Mouse (Mus musculus): ENCODE results near the gene Col9a3. TPM values are rescaled to one million over a fixed set of nuclear protein-coding genes. Genes with fewer than 3 reads are reported as not detected.
A peak's percentile ranks its signal among the peaks of the same experiment; 100 is the strongest.

Col9a3 gene
- 10 to 100 TPM in 21 of 26 experiments, 1 to 10 TPM in 5; 5.3 to 36.2 (median 16.2) TPM for total RNA-seq (2018; cell fraction: chromatin; rRNA removed)
- total RNA-seq (2018; cell fraction: cytosol; rRNA removed), result 1 to 10 TPM in 2 of 26 experiments, under 1 TPM in 24; 0.08 to 1.3 (median 0.27) TPM
- 1 to 10 TPM; 2.9 to 9.8 (median 6.0) TPM for total RNA-seq (2018; cell fraction: nucleus; rRNA removed)
- polyA plus RNA-seq (2018), result 0.16 to 0.52 TPM (median 0.27 TPM) in 3 replicates

- WGBS (ENCODE audit: missing documents), result 73% methylated on average over 4 of the region's 4 CpGs
- H3K27ac ChIP-seq, result no peak within 1 kb of the TSS
- H3K79me2 ChIP-seq (ENCODE audit: inconsistent target), result no peaks in the 10 kb centered on the region
- no peak within 1 kb of the TSS for H3K4me3 ChIP-seq (ENCODE audit: inconsistent target)
- peaks cover 32% of the 10 kb centered on the region for H3K36me3 ChIP-seq (ENCODE audit: inconsistent target)
Measured at GRCm38 (mm10) chr2:180597490-180597889, at the start of gene Col9a3. TSS of gene Col9a3 (plus strand) at chr2:180597790.

- H3K4me3 ChIP-seq (ENCODE audit: inconsistent target), result no peak overlapping the region
- WGBS (ENCODE audit: missing documents), result 85% methylated on average over 3 of the region's 3 CpGs
- no peaks in the 10 kb centered on the region for H3K36me3 ChIP-seq (ENCODE audit: inconsistent target)
- no peak overlapping the region for H3K27ac ChIP-seq
- H3K79me2 ChIP-seq (ENCODE audit: inconsistent target), result no peaks in the 10 kb centered on the region
Measured at GRCm38 (mm10) chr2:180552340-180552739, 45.2 kb upstream of the Col9a3 start.

- Histone ChIP-seq H3K27ac (no peak overlapping the region), H3K36me3 (ENCODE audit: inconsistent target) (no peaks in the 10 kb centered on the region), H3K79me2 (ENCODE audit: inconsistent target) (no peaks in the 10 kb centered on the region), H3K4me3 (ENCODE audit: inconsistent target) (no peak overlapping the region)
- 56% methylated on average over 3 of the region's 3 CpGs for WGBS (ENCODE audit: missing documents)
Measured at GRCm38 (mm10) chr2:180555219-180555618, 42.4 kb upstream of the Col9a3 start.

GRCm38 (mm10) chr2:180556470-180556869 lies 41.1 kb upstream of the Col9a3 start:
- no peaks in the 10 kb centered on the region for H3K36me3 ChIP-seq (ENCODE audit: inconsistent target)
- WGBS (ENCODE audit: missing documents), result 33% methylated on average over 3 of the region's 3 CpGs
- H3K79me2 ChIP-seq (ENCODE audit: inconsistent target), result no peaks in the 10 kb centered on the region
- no peak overlapping the region for H3K4me3 ChIP-seq (ENCODE audit: inconsistent target)
- no peak overlapping the region for H3K27ac ChIP-seq

- no peak overlapping the region for H3K4me3 ChIP-seq (ENCODE audit: inconsistent target)
Measured at GRCm38 (mm10) chr2:180560245-180560644, 37.3 kb upstream of the Col9a3 start.

GRCm38 (mm10) chr2:180562146-180562545 lies 35.4 kb upstream of the Col9a3 start:
- Histone ChIP-seq H3K27ac (no peak overlapping the region), H3K79me2 (ENCODE audit: inconsistent target) (no peaks in the 10 kb centered on the region), H3K36me3 (ENCODE audit: inconsistent target) (no peaks in the 10 kb centered on the region), H3K4me3 (ENCODE audit: inconsistent target) (no peak overlapping the region)
- 61% methylated on average over 5 of the region's 5 CpGs for WGBS (ENCODE audit: missing documents)

More at GRCm38 (mm10) chr2:180560245-180560644, 37.3 kb upstream of the Col9a3 start:
- WGBS (ENCODE audit: missing documents), result 59% methylated on average over 5 of the region's 5 CpGs
- Histone ChIP-seq H3K79me2 (ENCODE audit: inconsistent target) (no peaks in the 10 kb centered on the region), H3K27ac (no peak overlapping the region), H3K36me3 (ENCODE audit: inconsistent target) (no peaks in the 10 kb centered on the region)

- WGBS (ENCODE audit: missing documents), result 65% methylated on average over 6 of the region's 6 CpGs
- Histone ChIP-seq H3K4me3 (ENCODE audit: inconsistent target) (no peak overlapping the region), H3K79me2 (ENCODE audit: inconsistent target) (no peaks in the 10 kb centered on the region), H3K36me3 (ENCODE audit: inconsistent target) (no peaks in the 10 kb centered on the region), H3K27ac (no peak overlapping the region)
Measured at GRCm38 (mm10) chr2:180563296-180563695, 34.3 kb upstream of the Col9a3 start.

GRCm38 (mm10) chr2:180563841-180564240 lies 33.7 kb upstream of the Col9a3 start:
- WGBS (ENCODE audit: missing documents), result 78% methylated on average over 5 of the region's 5 CpGs
- Histone ChIP-seq H3K27ac (no peak overlapping the region), H3K4me3 (ENCODE audit: inconsistent target) (no peak overlapping the region), H3K79me2 (ENCODE audit: inconsistent target) (no peaks in the 10 kb centered on the region), H3K36me3 (ENCODE audit: inconsistent target) (no peaks in the 10 kb centered on the region)

GRCm38 (mm10) chr2:180566240-180566913 lies 31.2 kb upstream of the Col9a3 start:
- no peak overlapping the region for H3K4me3 ChIP-seq (ENCODE audit: inconsistent target)
- no peak overlapping the region for H3K27ac ChIP-seq
- H3K79me2 ChIP-seq (ENCODE audit: inconsistent target), result no peaks in the 10 kb centered on the region
- H3K36me3 ChIP-seq (ENCODE audit: inconsistent target), result no peaks in the 10 kb centered on the region
- 38% methylated on average over 11 of the region's 13 CpGs for WGBS (ENCODE audit: missing documents)

GRCm38 (mm10) chr2:180569028-180569643 lies 28.5 kb upstream of the Col9a3 start:
- Histone ChIP-seq H3K79me2 (ENCODE audit: inconsistent target) (no peaks in the 10 kb centered on the region), H3K27ac (no peak overlapping the region), H3K36me3 (ENCODE audit: inconsistent target) (no peaks in the 10 kb centered on the region), H3K4me3 (ENCODE audit: inconsistent target) (no peak overlapping the region)
- WGBS (ENCODE audit: missing documents), result 19% methylated on average over 3 of the region's 3 CpGs

- Histone ChIP-seq H3K4me3 (ENCODE audit: inconsistent target) (no peak overlapping the region), H3K27ac (no peak overlapping the region), H3K79me2 (ENCODE audit: inconsistent target) (no peaks in the 10 kb centered on the region), H3K36me3 (ENCODE audit: inconsistent target) (no peaks in the 10 kb centered on the region)
- WGBS (ENCODE audit: missing documents), result 65% methylated on average over 3 of the region's 4 CpGs
Measured at GRCm38 (mm10) chr2:180576482-180576881, 21.1 kb upstream of the Col9a3 start.

GRCm38 (mm10) chr2:180578686-180579085 lies 18.9 kb upstream of the Col9a3 start:
- no peak overlapping the region for H3K27ac ChIP-seq
- no peak overlapping the region for H3K4me3 ChIP-seq (ENCODE audit: inconsistent target)
- H3K79me2 ChIP-seq (ENCODE audit: inconsistent target), result peaks cover 8% of the 10 kb centered on the region
- 8% methylated on average over 3 of the region's 3 CpGs for WGBS (ENCODE audit: missing documents)
- no peaks in the 10 kb centered on the region for H3K36me3 ChIP-seq (ENCODE audit: inconsistent target)

GRCm38 (mm10) chr2:180581002-180581401 lies 16.6 kb upstream of the Col9a3 start, which contains the start of gene Mrgbp:
TSS of gene Mrgbp (plus strand) at chr2:180581304.
- Histone ChIP-seq H3K36me3 (ENCODE audit: inconsistent target) (peaks cover 7% of the 10 kb centered on the region; the same call in 1 of the 2 replicates), H3K79me2 (ENCODE audit: inconsistent target) (peaks cover 29% of the 10 kb centered on the region), H3K4me3 (ENCODE audit: inconsistent target) (peak within 1 kb of the TSS; percentile 9; the same call in 1 of the 2 replicates), H3K27ac (peak within 1 kb of the TSS; percentile 40)
- WGBS (ENCODE audit: missing documents), result 84% methylated on average over 3 of the region's 3 CpGs

GRCm38 (mm10) chr2:180582481-180583153 lies 15.0 kb upstream of the Col9a3 start:
- Histone ChIP-seq H3K36me3 (ENCODE audit: inconsistent target) (peaks cover 18% of the 10 kb centered on the region; the same call in 1 of the 2 replicates), H3K27ac (no peak overlapping the region), H3K79me2 (ENCODE audit: inconsistent target) (peaks cover 45% of the 10 kb centered on the region), H3K4me3 (ENCODE audit: inconsistent target) (peak overlapping the region; percentile 40)
- under 1% methylated on average over 50 of the region's 57 CpGs for WGBS (ENCODE audit: missing documents)

Measured in macrophage (primary cell).